Mouse (Mus musculus) midbrain, embryonic 13.5 days (tissue): ENCODE measurements around the gene Cygb. TPM values are rescaled to one million over a fixed set of nuclear protein-coding genes. Genes with fewer than 3 reads are reported as not detected.

Source experiments
- ATAC-seq: fragments of 200-750 bp; cut with Nextera tagmentation; 2 replicates; pipeline ENCODE4 v1.8.0; 2017; ENCODE audit warnings: mild to moderate bottlenecking, moderate TSS enrichment, moderate library complexity
- H3K27ac ChIP-seq: fragments of 300-500 bp; sonication (generic); 2 replicates; pipeline ENCODE4 v1.5.1; 2015; ENCODE audit warnings: inconsistent platforms, mild to moderate bottlenecking, moderate library complexity
- H3K27me3 ChIP-seq: fragments of 300-500 bp; sonication (generic); 2 replicates; pipeline ENCODE4 v1.6.1; 2015; ENCODE audit warnings: mild to moderate bottlenecking, inconsistent platforms
- H3K36me3 ChIP-seq: fragments of 300-500 bp; sonication (generic); 2 replicates; pipeline ENCODE4 v1.6.1; 2015; ENCODE audit warnings: mild to moderate bottlenecking, inconsistent platforms
- H3K4me1 ChIP-seq: fragments of 300-500 bp; sonication (generic); replicated peaks from 2 replicates; pipeline ENCODE4 v1.6.1; 2015; ENCODE audit warnings: inconsistent platforms
- H3K4me2 ChIP-seq: fragments of 300-500 bp; sonication (generic); replicated peaks from 2 replicates; pipeline ENCODE4 v1.6.1; 2015; ENCODE audit warnings: moderate library complexity, mild to moderate bottlenecking, inconsistent platforms
- H3K4me3 ChIP-seq: fragments of 300-500 bp; sonication (generic); replicated peaks from 2 replicates; pipeline ENCODE4 v1.5.1; 2015; ENCODE audit warnings: mild to moderate bottlenecking, inconsistent platforms
- H3K9ac ChIP-seq: fragments of 300-500 bp; sonication (generic); replicated peaks from 2 replicates; pipeline ENCODE4 v1.6.1; 2015; ENCODE audit warnings: mild to moderate bottlenecking, inconsistent platforms
- H3K9me3 ChIP-seq: fragments of 300-500 bp; sonication (generic); 2 replicates; pipeline ENCODE4 v1.6.1; 2016; ENCODE audit warnings: mild to moderate bottlenecking, inconsistent platforms
- WGBS: fragments of 180-500 bp; shearing (Covaris S2); methylation state at CpG from one replicate; pipeline ENCODE4 v1.1.7; 2015; 5-methylcytosine and 5-hydroxymethylcytosine counted together
- polyA plus RNA-seq: library from polyadenylated mRNA; unstranded; fragments of >200 nt; fragmentation: Nextera tagmentation; extraction: Ambion mirVana; gene quantifications from 2 replicates; pipeline ENCODE4 v1.2.1, GENCODE M21; 2015

Cygb gene
- polyA plus RNA-seq, 1 experiment from 2014 or later: 8.8 TPM

- WGBS: 86% methylated on average over 8 of the region's 8 CpGs
- Histone ChIP-seq H3K9ac (no peak overlapping the region), H3K27ac (no peak overlapping the region), H3K27me3 (peaks cover 63% of the 10 kb centered on the region), H3K4me1 (peaks cover 25% of the 10 kb centered on the region), H3K9me3 (no peaks in the 10 kb centered on the region), H3K4me2 (no peak overlapping the region), H3K36me3 (no peaks in the 10 kb centered on the region), H3K4me3 (no peak overlapping the region)
- no peak for ATAC-seq
Measured at GRCm38 (mm10) chr11:116650811-116651210, 3.3 kb downstream of the Cygb start.

- Histone ChIP-seq H3K9ac (no peak overlapping the region), H3K4me2 (no peak overlapping the region), H3K4me1 (peaks cover 25% of the 10 kb centered on the region), H3K36me3 (no peaks in the 10 kb centered on the region), H3K9me3 (no peaks in the 10 kb centered on the region), H3K27ac (no peak overlapping the region), H3K27me3 (peaks cover 60% of the 10 kb centered on the region), H3K4me3 (no peak overlapping the region)
- ATAC-seq: no peak
- 93% methylated on average over 13 of the region's 13 CpGs for WGBS
Measured at GRCm38 (mm10) chr11:116649711-116650337, 4.3 kb downstream of the Cygb start.

GRCm38 (mm10) chr11:116648976-116649375 is 5.1 kb downstream of the Cygb start:
- Histone ChIP-seq H3K9me3 (no peaks in the 10 kb centered on the region), H3K9ac (no peak overlapping the region), H3K4me3 (no peak overlapping the region), H3K27me3 (peaks cover 52% of the 10 kb centered on the region), H3K4me1 (peaks cover 28% of the 10 kb centered on the region), H3K36me3 (no peaks in the 10 kb centered on the region), H3K27ac (no peak overlapping the region), H3K4me2 (no peak overlapping the region)
- 72% methylated on average over 10 of the region's 10 CpGs for WGBS
- no peak for ATAC-seq

GRCm38 (mm10) chr11:116648213-116648921 is 5.7 kb downstream of the Cygb start:
- WGBS: 66% methylated on average over 18 of the region's 18 CpGs
- Histone ChIP-seq H3K9ac (no peak overlapping the region), H3K27ac (no peak overlapping the region), H3K4me1 (peaks cover 28% of the 10 kb centered on the region), H3K9me3 (no peaks in the 10 kb centered on the region), H3K4me2 (no peak overlapping the region), H3K27me3 (peaks cover 48% of the 10 kb centered on the region), H3K36me3 (no peaks in the 10 kb centered on the region), H3K4me3 (no peak overlapping the region)
- ATAC-seq: no peak

GRCm38 (mm10) chr11:116647340-116647991 is 6.6 kb downstream of the Cygb start:
- Histone ChIP-seq H3K27me3 (peaks cover 39% of the 10 kb centered on the region), H3K9me3 (no peaks in the 10 kb centered on the region), H3K4me1 (peaks cover 23% of the 10 kb centered on the region), H3K4me3 (no peak overlapping the region), H3K4me2 (no peak overlapping the region), H3K36me3 (no peaks in the 10 kb centered on the region), H3K9ac (no peak overlapping the region), H3K27ac (no peak overlapping the region)
- 66% methylated on average over 11 of the region's 11 CpGs for WGBS
- ATAC-seq: no peak

GRCm38 (mm10) chr11:116646771-116647170 is 7.3 kb downstream of the Cygb start:
- Histone ChIP-seq H3K4me2 (no peak overlapping the region), H3K4me1 (peaks cover 21% of the 10 kb centered on the region), H3K4me3 (no peak overlapping the region), H3K9me3 (no peaks in the 10 kb centered on the region), H3K9ac (no peak overlapping the region), H3K36me3 (no peaks in the 10 kb centered on the region), H3K27ac (no peak overlapping the region), H3K27me3 (peaks cover 32% of the 10 kb centered on the region)
- 88% methylated on average over 7 of the region's 7 CpGs for whole genome bisulfite sequencing
- no peak for ATAC-seq

- no peak overlapping the region for H3K4me3 ChIP-seq
- H3K9ac ChIP-seq: no peak overlapping the region
- H3K4me1 ChIP-seq: peaks cover 21% of the 10 kb centered on the region
- no peaks in the 10 kb centered on the region for H3K9me3 ChIP-seq
- peaks cover 27% of the 10 kb centered on the region for H3K27me3 ChIP-seq
- no peak overlapping the region for H3K27ac ChIP-seq
- no peaks in the 10 kb centered on the region for H3K36me3 ChIP-seq
- ATAC-seq: no peak
- no peak overlapping the region for H3K4me2 ChIP-seq
- WGBS: 79% methylated on average over 11 of the region's 11 CpGs
Measured at GRCm38 (mm10) chr11:116646136-116646535, 8.0 kb downstream of the Cygb start.

- H3K4me3 ChIP-seq: no peak overlapping the region
- WGBS: 68% methylated on average over 8 of the region's 8 CpGs
- peaks cover 23% of the 10 kb centered on the region for H3K27me3 ChIP-seq
- H3K27ac ChIP-seq: no peak overlapping the region
- peaks cover 18% of the 10 kb centered on the region for H3K4me1 ChIP-seq
- H3K36me3 ChIP-seq: no peaks in the 10 kb centered on the region
- no peak overlapping the region for H3K9ac ChIP-seq
- ATAC-seq: no peak
- no peak overlapping the region for H3K4me2 ChIP-seq
- no peaks in the 10 kb centered on the region for H3K9me3 ChIP-seq
Measured at GRCm38 (mm10) chr11:116645446-116646110, 8.5 kb downstream of the Cygb start.

- ATAC-seq: no peak
- H3K27ac ChIP-seq: peak overlapping the region; percentile 41
- H3K9ac ChIP-seq: peak overlapping the region; percentile 48
- peaks cover 17% of the 10 kb centered on the region for H3K27me3 ChIP-seq
- H3K4me3 ChIP-seq: no peak overlapping the region
- WGBS: 45% methylated on average over 21 of the region's 21 CpGs
- H3K9me3 ChIP-seq: no peaks in the 10 kb centered on the region
- H3K4me2 ChIP-seq: peak overlapping the region; percentile 51
- no peaks in the 10 kb centered on the region for H3K36me3 ChIP-seq
- H3K4me1 ChIP-seq: peaks cover 18% of the 10 kb centered on the region
Measured at GRCm38 (mm10) chr11:116644225-116645112, 9.6 kb downstream of the Cygb start.

- H3K4me2 ChIP-seq: peak overlapping the region; percentile 51
- no peaks in the 10 kb centered on the region for H3K36me3 ChIP-seq
- H3K9me3 ChIP-seq: no peaks in the 10 kb centered on the region
- peak overlapping the region; percentile 41 for H3K27ac ChIP-seq
- peak overlapping the region; percentile 48 for H3K9ac ChIP-seq
- peak overlapping the region; percentile 16 for H3K4me3 ChIP-seq
- peaks cover 18% of the 10 kb centered on the region for H3K4me1 ChIP-seq
- H3K27me3 ChIP-seq: peaks cover 13% of the 10 kb centered on the region
- peak; percentile 70; the same call in 1 of the 2 replicates for ATAC-seq
- WGBS: 4% methylated on average over 19 of the region's 19 CpGs
Measured at GRCm38 (mm10) chr11:116643579-116644224, 10.4 kb downstream of the Cygb start.
